Mouse (Mus musculus): ENCODE measurements around the gene Tepsin.

The Tepsin gene

DNA sequence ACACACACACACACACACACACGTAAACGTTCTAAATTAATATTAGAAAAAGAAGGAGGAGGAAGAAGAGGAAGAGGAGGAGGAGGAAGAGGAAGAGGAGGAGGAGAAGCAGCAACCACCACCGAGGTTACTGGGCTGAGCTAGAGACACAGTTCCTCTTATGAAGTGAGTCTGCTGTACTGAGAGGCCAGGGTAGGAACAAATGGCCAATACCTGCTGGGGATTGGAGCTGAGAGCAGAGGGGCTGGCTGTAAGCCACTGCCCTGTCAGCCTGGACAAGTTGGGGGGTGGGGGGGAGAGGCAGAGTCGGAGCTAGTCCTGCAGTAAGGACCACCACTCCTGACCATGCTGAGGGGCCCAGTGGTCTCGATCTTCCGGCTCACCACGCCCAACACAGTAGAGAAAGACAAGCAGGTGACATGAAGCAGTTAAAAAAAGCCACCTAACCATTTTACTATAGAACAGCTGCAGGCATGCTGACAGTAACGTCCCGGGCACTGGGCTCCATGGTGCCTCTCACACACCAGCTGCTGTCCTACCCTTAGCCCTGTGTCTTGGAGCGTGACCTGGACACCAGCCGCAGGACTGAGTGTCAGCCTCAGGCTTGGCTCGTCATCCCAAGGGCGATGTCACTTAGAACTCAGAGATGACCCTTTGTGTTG is 34.4 kb downstream of the Tepsin start:
- DNase-seq (ENCODE audit: low spot score), result no peak

DNA sequence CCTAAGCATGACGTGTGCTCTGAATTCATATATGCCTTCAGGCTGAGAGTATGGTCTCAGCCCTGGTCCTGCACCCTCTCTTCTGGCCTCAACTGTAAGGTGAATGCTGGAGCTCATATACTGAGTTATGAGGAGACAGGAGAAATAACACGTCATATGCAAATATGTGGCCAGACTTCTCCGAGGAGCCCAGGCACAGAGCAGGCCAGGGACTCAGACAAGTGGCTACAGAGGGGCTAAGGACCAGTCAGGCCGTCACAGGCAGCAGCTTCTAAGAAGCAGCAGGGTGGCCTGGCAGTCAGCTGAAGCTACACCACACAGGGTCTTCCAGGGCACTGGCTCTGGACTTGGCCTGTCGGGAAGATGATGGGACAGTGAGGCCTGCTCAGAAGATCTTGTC is 35.2 kb downstream of the Tepsin start:
- DNase-seq (ENCODE audit: low spot score), result no peak

DNA sequence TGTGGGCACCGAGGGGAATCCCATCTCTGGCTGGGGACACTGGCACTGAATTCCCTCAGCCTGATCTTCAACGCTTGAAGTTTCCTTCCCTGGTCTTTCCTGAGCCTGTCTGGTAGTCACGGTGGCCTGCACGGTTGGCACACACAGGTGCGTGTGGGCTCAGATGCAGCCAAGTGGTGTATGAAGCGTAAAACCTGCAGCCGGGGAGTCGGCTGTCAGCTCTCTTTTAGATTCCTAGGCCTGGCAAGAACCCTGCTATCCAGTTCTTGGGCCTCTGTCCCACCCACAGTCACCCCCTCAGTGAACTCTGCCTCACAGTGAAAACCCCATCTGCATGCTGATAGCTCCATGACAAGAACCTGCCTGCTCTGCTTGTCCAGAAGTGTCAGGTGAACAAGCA is 37.9 kb downstream of the Tepsin start:
- no peak for DNase-seq (ENCODE audit: low spot score)

DNA sequence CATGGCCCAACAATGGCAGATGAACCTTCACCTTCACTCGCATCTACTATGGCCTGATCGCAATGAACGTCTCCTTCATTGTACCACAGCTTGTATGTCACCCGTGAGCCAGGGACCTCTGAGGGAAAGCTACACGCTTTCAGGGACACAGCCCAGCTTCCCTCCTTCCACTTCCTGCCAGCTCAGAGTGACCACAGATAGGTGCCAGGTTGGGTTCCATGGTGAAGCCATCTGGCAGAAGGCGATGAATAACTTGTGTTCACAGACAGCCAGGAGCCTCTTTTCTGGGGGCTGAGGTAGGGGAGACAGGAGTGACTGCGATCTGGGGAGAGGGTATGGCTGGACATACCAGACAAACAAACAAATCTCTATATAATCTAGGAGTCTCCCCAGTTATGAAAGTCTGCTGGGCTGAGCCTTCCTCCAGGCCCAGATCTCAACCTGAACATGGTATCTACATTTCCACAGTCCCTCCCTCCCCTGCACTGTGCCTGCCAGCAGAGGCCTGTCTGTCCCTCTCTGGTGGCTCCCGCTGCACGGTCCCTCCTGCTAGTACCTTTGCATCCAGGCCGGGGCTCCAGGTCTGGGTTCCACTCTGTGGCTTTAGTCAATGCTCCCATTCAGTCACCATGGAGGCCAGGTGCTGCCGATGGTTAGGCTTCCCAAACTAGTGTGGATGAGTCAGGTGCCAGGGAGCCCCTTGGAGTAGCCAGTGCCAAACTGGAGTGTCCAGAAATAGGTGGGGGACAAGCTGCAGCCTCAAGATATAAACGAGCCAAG is 42.4 kb downstream of the Tepsin start:
- DNase-seq (ENCODE audit: low spot score), result no peak

DNA sequence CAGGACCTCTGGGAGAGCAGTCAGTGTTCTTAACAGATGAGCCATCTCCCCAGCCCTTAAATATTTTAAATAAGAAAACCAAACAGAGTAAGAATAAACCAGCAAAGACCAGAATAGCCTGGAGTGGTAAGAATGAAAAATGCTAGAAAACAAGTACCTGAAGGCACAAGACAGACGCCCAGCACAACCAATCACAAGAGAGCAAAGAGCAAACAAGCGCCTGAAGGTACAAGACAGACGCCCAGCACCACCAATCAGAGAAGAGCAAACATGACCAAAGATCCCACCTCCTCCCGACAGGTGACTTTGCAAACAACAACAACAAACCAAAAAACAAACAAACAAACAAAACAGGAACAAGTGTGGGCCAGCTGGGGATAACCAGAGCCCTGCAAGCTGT is 44.7 kb downstream of the Tepsin start:
- no peak for DNase-seq (ENCODE audit: low spot score)

DNA sequence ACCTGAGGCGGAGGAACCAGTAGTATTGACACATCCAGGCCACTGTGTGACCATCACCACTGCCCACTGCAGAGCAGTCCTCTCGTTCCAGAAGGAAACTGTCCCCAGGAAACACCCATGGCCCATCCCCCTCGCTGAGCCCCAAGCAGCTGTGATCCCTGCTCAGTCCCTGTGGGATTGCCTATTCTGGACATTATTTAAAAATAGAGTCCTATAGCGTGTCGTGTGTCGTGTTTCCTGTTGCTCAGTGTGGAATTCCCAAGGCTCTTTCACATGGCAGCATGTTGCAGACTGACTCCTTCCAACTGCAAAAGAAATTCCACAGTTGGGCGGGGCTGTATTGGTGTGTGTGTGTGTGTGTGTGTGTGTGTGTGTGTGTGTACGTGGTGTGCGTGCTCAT is 46.3 kb downstream of the Tepsin start:
- no peak for DNase-seq (ENCODE audit: low spot score)

DNA sequence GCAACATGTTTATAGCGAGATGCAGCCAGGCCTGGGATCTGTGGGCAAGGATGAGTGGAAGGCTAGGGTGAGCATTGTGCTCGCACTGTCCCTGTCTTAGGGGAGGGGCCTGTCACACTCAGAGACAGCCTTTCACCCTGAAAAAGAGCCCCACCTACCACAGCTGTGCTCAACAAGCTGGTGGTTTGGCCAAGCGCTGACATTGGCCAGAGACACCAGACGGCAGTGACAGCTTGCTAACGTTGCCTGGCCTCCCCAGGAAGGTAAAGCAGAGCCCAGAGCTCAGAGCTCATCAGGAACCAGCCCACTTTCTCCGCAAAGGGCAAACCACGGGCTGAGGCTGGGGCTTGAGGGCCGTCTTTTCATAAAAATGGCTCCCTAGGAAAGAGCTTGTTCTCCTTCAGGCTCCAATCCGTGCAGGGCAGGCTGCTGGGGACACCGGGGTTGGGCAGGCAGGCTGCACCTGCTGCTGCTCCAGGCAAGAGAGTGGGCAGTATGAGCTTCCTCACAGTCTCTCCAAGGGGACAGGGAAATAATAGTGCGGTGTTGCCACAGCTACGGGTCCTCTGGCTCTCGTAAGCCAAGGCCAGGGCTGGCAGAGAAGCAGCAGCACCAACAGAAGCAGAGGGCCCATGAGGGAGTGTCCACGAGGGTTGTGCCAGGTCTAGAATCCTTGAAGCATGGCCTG is 47.3 kb downstream of the Tepsin start:
- DNase-seq (ENCODE audit: low spot score), result no peak

DNA sequence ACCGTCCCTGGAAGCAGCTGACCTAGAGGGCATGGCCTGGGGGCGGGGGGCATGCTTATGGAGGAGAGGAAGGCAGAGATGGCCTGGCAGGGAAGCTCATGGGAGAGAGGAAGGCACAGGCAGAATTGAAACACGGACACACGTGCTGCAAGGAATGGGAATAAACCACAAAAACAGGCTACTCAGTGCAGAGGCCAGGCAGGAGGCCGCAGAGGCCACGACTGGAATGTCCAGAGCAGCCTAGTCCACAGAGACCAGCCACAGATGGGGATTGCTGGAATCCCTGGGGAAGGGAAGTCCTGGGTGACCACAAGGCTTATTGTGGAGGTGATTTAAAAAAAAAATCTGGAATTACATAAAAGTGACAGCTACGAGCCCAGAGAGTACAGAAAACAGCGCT is 49.5 kb downstream of the Tepsin start:
- no peak for DNase-seq (ENCODE audit: low spot score)

DNA sequence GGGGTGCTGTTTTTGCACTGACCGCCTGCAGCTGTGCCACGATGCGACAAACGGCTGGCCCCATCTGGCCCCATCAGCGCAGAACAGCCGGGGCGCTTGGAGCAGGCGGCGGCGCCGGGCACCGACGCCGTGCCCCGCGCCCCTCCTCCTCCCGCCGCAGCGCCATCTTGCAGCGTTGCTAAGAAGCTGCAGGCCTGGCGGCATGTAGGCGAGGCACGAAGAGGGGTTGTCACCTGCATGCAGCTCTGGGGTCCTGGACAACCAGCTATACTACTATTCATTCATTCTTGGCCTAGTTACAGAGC is 50.3 kb downstream of the Tepsin start:
- no peak for DNase-seq (ENCODE audit: low spot score)

DNA sequence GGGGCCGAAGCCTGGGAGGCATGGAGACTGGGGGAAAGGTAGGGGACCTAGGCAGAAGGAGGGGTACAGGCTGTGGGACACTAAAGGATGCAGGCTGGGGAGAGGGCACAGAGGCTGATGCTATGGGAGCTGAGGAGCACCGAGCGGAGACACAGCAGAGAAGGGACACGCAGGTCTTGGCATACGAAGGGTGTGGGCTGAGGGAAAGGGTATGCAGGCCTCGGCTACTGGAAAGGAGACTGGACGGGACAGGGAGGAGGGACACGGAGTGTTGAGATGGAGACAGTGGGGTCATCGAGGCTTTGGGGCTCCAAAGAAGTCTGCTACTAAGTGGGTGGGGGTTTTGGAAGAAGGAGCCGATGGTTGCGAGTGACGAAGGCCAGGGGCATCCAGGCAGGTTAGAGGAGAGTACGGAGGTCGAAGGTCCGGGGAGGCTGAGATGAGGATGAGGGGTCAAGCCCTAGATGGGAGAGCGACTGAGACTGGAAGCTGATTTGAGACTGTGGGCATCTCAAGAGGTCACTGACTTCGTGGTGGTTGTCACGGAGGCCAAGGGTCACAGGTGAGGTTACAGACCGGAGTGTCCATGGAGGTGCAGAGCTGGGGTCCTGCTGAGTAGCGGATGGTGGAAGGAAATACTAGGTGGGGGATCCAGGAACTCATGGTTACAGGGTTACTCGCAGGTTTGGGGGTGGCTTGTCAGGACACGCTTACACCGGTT is 50.8 kb downstream of the Tepsin start:
- no peak for DNase-seq (ENCODE audit: low spot score)

DNA sequence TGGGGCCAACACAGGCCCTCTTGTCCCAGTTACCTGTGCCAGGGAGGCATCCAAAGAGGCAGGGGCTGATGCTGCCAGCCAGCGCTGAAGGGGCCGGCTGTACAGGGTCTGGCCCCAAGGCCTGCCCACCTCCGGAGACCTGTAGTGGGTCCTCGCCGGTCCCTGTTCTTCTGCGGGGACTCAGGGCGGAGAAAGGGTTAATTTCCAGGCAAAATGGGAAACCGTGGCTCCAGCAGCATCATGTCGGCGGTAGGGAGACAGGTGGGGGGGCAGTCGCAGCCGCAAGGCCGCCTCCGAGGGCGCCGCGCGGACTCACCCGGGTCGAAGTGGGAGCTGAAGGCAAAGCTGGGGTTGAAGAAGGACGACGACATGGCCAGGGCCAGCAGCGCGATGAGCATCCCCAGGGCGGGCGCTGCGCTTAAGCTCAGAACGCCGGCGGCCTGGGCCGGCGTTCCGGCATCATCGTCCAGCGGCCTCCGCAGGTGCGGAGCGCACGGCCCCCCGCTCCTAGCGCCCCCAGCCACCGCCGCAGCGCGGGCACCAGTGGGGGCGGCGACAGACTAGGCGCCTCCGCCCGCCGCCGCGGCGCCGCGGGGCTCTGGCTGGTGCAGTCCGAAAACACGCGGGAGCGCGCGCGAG is 51.9 kb downstream of the Tepsin start, which contains the start of gene Aatk:
TSS of gene Aatk (minus strand) at position 615 of the 639 bp plus-strand sequence.
- DNase-seq (ENCODE audit: low spot score), result no peak

DNA sequence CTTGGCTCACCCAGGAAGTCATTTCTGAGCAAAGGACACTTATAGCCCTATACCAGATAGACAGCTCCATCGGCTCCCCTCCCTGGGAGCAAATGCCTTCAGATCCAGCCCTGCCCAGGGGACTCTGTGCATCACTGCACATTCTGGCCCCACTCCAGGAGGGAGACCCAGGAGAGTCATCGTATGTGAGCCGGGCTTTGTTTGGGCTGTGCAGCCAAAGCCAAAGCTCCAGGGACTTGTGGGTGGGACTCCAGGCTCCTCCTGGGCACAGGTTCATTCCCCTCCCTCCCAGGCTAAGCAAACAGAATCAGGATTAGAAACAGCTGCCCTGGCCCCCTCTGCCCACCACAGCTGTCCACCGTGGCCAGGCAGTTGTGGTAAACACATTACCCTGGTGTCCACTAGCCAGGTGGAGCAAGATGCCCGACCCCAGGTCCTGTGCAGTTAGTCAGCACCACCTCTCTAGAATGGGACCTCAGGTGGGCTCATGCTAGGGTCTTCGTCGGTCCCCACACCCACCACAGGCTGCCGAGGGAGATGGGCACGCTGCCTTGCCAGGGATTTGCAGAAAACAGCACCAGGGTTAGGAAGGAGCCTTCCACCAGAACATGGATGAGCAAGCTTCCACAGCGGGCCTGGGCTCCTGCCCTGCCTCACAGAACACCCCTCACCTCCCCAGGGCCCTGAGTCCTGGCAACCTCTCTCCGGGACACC is 52.5 kb downstream of the Tepsin start:
- no peak for DNase-seq (ENCODE audit: low spot score)

DNA sequence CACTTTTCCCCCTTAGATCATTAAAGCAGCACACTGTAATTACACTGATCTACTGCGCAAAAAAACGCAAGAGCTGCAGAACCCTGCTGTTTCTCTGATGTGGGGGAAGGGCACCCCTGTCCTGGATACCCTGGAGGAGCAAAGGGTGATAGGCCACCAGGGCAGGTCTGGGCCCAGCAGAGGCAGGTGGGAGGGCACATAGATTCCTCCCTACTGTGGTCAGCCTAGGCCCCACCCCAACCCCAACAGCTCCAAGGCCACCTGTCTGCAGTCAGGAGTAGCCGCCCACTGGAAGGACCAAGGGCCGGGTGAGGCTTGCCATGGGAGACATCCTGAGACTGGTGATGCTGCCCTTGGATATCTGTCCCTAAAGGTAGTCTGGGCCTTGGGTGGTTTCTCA is 53.2 kb downstream of the Tepsin start:
- DNase-seq (ENCODE audit: low spot score), result no peak

DNA sequence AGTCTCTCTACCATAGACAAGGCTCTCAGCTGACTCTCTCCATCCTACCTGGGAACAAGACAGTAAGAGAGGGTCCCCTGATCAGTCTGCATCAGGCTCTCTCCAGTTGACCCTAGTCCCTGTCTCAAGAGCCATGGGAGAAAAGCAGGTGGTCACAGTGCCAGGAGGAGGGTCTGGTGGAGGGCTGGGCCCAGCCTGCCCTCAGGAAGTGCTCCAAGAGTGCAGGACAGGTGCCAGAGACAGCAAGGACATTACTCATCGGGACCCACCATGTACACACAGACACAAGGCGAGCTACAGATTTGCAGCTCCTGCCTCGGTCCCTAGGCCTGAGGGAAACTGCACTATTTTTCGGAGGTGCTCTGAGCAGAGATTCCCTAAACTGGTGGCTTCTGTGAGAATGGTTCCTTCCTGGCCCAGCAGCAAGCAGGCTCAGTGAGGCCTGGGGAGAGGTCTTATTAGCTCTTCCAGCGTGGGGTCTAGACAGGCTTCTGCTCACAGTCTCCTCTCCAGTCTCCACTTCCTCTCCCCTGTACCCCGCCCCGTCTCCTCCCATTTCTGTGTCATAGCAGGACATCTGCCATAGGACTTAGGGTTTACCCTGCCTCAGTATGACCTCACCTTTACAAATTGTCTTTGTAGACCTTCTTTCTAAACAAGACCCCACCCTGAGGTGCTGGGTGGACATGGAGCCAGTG is 56.2 kb downstream of the Tepsin start:
- no peak for DNase-seq (ENCODE audit: low spot score)

DNA sequence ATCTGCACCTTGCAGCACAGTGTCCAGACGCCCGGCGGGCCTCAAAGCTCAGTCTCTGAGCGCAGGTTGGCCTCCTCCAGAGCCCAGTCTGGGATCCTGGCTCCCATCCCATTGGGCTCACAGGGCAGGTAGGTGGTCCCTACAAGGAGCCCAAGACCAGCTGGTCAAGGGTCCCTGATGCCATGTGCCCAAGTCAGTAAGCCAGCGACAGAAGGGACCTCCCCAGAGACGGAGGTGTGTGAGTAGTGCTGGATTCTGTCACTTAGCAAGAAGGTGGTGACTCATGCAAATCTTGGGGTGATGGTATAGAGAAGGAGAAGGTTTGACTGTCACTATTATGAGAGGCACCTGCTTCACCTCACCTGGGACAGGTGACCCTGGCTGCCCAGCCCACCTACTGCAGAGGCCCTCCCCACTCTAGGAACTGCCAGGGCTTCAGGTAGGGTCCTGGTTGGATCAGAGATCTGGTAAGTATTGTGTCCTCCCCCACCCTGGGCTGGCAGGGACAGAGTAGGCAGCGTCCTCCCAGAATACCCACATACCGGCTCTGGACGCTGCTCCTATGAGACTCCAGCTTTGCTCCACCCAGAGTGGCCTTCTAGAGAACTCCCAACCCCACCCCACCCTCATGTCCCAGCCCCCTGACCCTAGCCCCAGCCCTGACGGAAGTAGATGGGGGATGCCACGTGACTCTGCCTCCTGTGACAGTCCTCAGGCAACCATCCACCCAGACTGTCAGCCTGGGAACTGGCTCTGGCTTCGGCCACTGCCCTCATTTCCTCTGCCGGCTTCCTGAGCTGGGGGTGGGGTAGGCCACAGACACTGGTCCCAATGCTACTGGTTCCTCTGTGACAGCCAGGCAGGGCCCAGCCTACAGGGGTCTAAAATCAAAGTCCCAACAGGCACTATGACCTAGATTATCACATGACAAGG is 57.1 kb downstream of the Tepsin start:
- no peak for DNase-seq (ENCODE audit: low spot score)
